Mouse (Mus musculus): Measurements from ENCODE around the gene Tgif1. TPM values are rescaled to one million over a fixed set of nuclear protein-coding genes. Genes with fewer than 3 reads are reported as not detected.

Gene Tgif1
- polyA plus RNA-seq, 1 experiment from 2014 or later: 92.4 TPM

DNA sequence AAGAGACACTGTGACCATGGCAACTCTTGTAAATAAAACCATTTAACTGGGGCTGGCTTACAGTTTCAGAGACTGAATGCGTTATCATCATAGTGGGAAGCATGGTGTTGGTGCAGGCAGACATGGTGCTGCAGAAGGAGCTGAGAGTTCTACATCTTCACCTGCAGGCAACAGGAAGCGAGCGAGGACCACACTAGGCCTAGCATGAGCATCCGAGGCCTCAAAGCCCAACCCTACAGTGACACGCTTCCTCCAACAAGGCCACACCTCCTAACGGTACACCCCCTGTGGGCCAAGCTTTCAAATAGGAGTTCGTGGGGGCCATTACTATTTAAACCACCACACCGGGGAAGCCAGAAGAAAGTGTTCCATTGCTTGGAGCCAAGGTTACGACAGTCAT lies 34.5 kb upstream of the Tgif1 start:
- H3K9ac ChIP-seq (replicated peaks; ENCODE audit: low read length): no peak overlapping the region

DNA sequence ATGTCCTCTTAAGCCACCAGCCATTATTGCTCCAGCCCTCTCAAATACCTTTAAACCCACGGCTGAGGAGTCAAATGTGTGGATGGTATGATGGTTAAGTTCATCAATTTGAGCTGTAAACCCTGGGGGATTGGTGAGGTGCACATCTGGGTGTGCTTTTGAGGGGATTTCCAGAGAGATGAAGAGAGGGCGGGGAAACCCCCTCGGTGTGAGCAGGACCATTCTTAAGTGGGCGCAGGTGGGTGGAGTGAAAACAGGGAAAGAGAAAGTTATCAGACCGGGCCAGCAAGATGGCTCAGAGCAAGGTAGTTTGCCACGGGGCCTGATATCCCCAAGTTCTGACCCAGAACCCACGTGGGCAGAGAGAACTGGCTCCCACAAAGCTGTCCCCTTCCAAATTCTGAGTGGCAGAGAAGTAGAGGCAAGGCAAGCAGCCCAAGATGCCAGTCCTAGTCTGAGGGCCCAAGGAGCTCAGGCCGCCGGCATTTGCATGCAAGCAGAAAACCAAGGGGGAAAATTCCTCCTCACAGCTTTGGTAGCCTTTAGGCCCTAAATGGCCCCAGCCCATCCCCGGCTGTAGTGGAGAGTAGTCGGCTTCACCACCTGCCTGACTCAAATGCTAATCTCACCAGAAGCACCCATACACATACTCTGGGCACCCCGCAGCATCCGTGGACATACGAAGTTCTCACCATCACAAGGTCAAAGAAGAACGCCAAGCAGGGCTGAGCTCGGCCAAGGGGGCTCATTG lies 33.5 kb upstream of the Tgif1 start:
- H3K4me3 ChIP-seq (ENCODE audit: low read depth, low read length): no peak overlapping the region
- H3K36me3 ChIP-seq (replicated peaks; ENCODE audit: control insufficient read depth, insufficient read depth, low read depth, low read length): no peaks in the 10 kb centered on the region
- H3K27ac ChIP-seq (replicated peaks; ENCODE audit: low read depth, low read length): no peak overlapping the region
- H3K27me3 ChIP-seq (ENCODE audit: control insufficient read depth, insufficient read depth, low read length): no peaks in the 10 kb centered on the region
- no peak for ATAC-seq (replicated peaks; ENCODE audit: insufficient number of reproducible peaks, low FRiP score, low TSS enrichment, low read depth)
- no peak overlapping the region for H3K9ac ChIP-seq (replicated peaks; ENCODE audit: low read length)
- no peak overlapping the region for H3K4me2 ChIP-seq (ENCODE audit: low read depth, low read length)
- DNase-seq (ENCODE audit: low spot score): no peak
- no peaks in the 10 kb centered on the region for H3K4me1 ChIP-seq (ENCODE audit: control insufficient read depth, insufficient read depth, low read length)
- WGBS: 84% methylated on average over 16 of the region's 16 CpGs
- no peaks in the 10 kb centered on the region for H3K9me3 ChIP-seq (replicated peaks; ENCODE audit: control insufficient read depth, low read length)

More for the DNA sequence above, 34.5 kb upstream of the Tgif1 start:
- no peak for DNase-seq (ENCODE audit: low spot score)
- no peak overlapping the region for H3K4me3 ChIP-seq (ENCODE audit: low read depth, low read length)
- WGBS: 87% methylated on average over 9 of the region's 9 CpGs
- H3K27ac ChIP-seq (replicated peaks; ENCODE audit: low read depth, low read length): no peak overlapping the region
- H3K4me2 ChIP-seq (ENCODE audit: low read depth, low read length): no peak overlapping the region
- H3K9me3 ChIP-seq (replicated peaks; ENCODE audit: control insufficient read depth, low read length): no peaks in the 10 kb centered on the region
- H3K27me3 ChIP-seq (ENCODE audit: control insufficient read depth, insufficient read depth, low read length): no peaks in the 10 kb centered on the region
- no peaks in the 10 kb centered on the region for H3K4me1 ChIP-seq (ENCODE audit: control insufficient read depth, insufficient read depth, low read length)
- H3K36me3 ChIP-seq (replicated peaks; ENCODE audit: control insufficient read depth, insufficient read depth, low read depth, low read length): no peaks in the 10 kb centered on the region
- no peak for ATAC-seq (replicated peaks; ENCODE audit: insufficient number of reproducible peaks, low FRiP score, low TSS enrichment, low read depth)

DNA sequence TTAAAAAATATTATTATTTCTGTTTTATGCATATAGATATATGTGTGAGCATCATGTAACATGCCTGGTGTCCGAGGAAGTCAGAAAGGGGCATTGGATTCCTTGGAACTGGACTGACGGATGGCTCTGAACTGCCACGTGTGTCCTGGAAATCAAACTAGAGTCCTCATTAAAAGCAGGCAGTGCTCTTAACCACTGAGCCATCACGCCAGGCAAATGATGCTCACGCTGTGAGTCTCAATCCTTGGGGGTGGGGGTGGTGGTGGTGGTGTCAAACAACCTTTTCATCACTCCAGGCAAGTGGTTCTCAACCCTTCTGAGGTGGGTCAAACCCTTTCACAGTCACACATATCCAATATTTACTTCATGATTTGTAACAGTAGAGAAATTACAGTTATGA lies 32.5 kb upstream of the Tgif1 start:
- Histone ChIP-seq H3K27ac (replicated peaks; ENCODE audit: low read depth, low read length) (no peak overlapping the region), H3K36me3 (replicated peaks; ENCODE audit: control insufficient read depth, insufficient read depth, low read depth, low read length) (no peaks in the 10 kb centered on the region), H3K9ac (replicated peaks; ENCODE audit: low read length) (no peak overlapping the region), H3K4me1 (ENCODE audit: control insufficient read depth, insufficient read depth, low read length) (no peaks in the 10 kb centered on the region), H3K4me2 (ENCODE audit: low read depth, low read length) (no peak overlapping the region), H3K9me3 (replicated peaks; ENCODE audit: control insufficient read depth, low read length) (no peaks in the 10 kb centered on the region), H3K4me3 (ENCODE audit: low read depth, low read length) (no peak overlapping the region), H3K27me3 (ENCODE audit: control insufficient read depth, insufficient read depth, low read length) (no peaks in the 10 kb centered on the region)
- no peak for ATAC-seq (replicated peaks; ENCODE audit: insufficient number of reproducible peaks, low FRiP score, low TSS enrichment, low read depth)
- WGBS: 75% methylated on average over 5 of the region's 5 CpGs
- no peak for DNase-seq (ENCODE audit: low spot score)

DNA sequence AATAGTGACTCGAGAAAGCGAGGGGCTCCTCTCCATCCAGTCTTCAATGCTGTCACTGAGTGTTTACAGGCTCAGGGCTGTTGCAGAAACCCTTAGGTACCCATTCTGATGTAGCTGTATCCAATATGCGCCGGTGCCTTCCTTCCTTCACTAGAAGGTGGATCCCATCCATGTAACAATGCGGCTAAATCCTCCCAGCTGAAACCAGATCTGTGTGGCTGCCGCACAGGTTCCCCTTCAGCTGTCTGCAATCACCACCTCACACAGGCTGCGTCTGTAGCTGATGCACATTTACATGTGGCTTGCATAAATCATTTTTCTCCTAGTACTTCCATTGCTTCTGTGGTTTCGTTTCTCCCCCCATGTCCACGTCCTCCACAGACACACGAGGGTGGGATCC lies 28.6 kb upstream of the Tgif1 start:
- no peak overlapping the region for H3K9ac ChIP-seq (replicated peaks; ENCODE audit: low read length)
- no peaks in the 10 kb centered on the region for H3K9me3 ChIP-seq (replicated peaks; ENCODE audit: control insufficient read depth, low read length)
- no peaks in the 10 kb centered on the region for H3K27me3 ChIP-seq (ENCODE audit: control insufficient read depth, insufficient read depth, low read length)
- H3K27ac ChIP-seq (replicated peaks; ENCODE audit: low read depth, low read length): no peak overlapping the region
- H3K4me1 ChIP-seq (ENCODE audit: control insufficient read depth, insufficient read depth, low read length): no peaks in the 10 kb centered on the region
- DNase-seq (ENCODE audit: low spot score) (no peak), ATAC-seq (replicated peaks; ENCODE audit: insufficient number of reproducible peaks, low FRiP score, low TSS enrichment, low read depth) (no peak)
- no peaks in the 10 kb centered on the region for H3K36me3 ChIP-seq (replicated peaks; ENCODE audit: control insufficient read depth, insufficient read depth, low read depth, low read length)
- H3K4me3 ChIP-seq (ENCODE audit: low read depth, low read length): no peak overlapping the region
- no peak overlapping the region for H3K4me2 ChIP-seq (ENCODE audit: low read depth, low read length)
- 73% methylated on average over 10 of the region's 10 CpGs for WGBS

DNA sequence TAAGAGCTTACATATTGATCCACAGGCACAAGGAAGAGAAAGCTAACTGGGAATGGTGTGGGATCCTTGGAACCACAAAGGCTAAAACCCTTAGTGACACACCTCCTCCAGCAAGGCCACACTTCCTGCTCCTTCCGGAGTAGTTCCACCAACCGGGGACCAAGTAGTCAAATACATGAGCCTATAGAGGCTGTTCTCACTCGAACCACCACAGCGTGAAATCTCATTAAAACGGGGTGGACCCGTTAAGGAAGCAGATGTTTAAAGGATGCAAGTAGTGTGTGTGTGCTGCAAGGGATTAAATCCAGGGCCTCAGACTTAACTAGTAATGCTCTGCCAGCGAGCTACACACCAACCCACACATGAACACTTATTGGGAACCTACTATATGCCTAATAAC lies 27.8 kb upstream of the Tgif1 start:
- Histone ChIP-seq H3K4me2 (ENCODE audit: low read depth, low read length) (no peak overlapping the region), H3K36me3 (replicated peaks; ENCODE audit: control insufficient read depth, insufficient read depth, low read depth, low read length) (no peaks in the 10 kb centered on the region), H3K9ac (replicated peaks; ENCODE audit: low read length) (no peak overlapping the region), H3K9me3 (replicated peaks; ENCODE audit: control insufficient read depth, low read length) (no peaks in the 10 kb centered on the region), H3K4me3 (ENCODE audit: low read depth, low read length) (no peak overlapping the region), H3K27ac (replicated peaks; ENCODE audit: low read depth, low read length) (no peak overlapping the region), H3K27me3 (ENCODE audit: control insufficient read depth, insufficient read depth, low read length) (no peaks in the 10 kb centered on the region), H3K4me1 (ENCODE audit: control insufficient read depth, insufficient read depth, low read length) (no peaks in the 10 kb centered on the region)
- WGBS: 48% methylated on average over 7 of the region's 7 CpGs
- DNase-seq (ENCODE audit: low spot score): peak; percentile 35
- no peak for ATAC-seq (replicated peaks; ENCODE audit: insufficient number of reproducible peaks, low FRiP score, low TSS enrichment, low read depth)

DNA sequence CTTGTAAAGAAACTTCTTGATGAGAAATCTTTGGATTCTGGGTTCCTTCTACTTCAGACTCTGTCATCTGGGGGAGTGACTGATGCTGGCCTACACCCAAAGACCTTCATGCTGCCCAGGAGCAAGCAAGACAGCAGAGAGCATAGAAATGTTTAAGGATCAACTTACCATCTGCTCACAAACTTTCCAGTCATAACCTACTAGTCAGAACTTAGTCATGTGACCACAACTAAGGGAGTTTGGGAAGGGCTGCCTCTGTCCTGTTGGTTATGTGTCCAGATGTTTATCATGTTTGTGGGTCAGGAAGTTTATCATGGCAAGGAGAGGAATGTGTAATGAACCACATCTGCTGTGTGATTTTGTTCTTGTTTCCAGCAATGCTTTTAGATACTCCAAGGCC lies 24.9 kb upstream of the Tgif1 start:
- H3K4me1 ChIP-seq (ENCODE audit: control insufficient read depth, insufficient read depth, low read length): peaks cover 2% of the 10 kb centered on the region; the same call in 1 of the 2 replicates
- no peak for DNase-seq (ENCODE audit: low spot score)
- H3K4me2 ChIP-seq (ENCODE audit: low read depth, low read length): no peak overlapping the region
- no peaks in the 10 kb centered on the region for H3K27me3 ChIP-seq (ENCODE audit: control insufficient read depth, insufficient read depth, low read length)
- no peak for ATAC-seq (replicated peaks; ENCODE audit: insufficient number of reproducible peaks, low FRiP score, low TSS enrichment, low read depth)
- no peak overlapping the region for H3K27ac ChIP-seq (replicated peaks; ENCODE audit: low read depth, low read length)
- no peaks in the 10 kb centered on the region for H3K9me3 ChIP-seq (replicated peaks; ENCODE audit: control insufficient read depth, low read length)
- H3K36me3 ChIP-seq (replicated peaks; ENCODE audit: control insufficient read depth, insufficient read depth, low read depth, low read length): no peaks in the 10 kb centered on the region
- no peak overlapping the region for H3K4me3 ChIP-seq (ENCODE audit: low read depth, low read length)
- H3K9ac ChIP-seq (replicated peaks; ENCODE audit: low read length): no peak overlapping the region

DNA sequence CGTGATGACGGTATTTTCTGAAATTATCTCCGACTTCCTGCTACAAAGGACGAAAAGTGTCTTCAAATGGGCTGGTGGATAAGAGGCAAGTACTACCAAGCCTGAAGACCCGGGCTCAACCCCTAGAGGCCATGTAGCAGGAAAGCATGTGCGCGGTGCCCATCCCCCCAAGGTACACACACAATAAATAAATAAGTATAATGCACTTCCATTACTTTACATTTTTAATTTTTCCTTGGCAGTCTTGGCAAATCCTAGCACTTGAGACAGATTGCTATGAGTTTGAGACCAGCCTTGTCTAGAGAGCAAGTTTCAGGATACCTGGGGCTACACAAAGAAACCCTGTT lies 20.4 kb upstream of the Tgif1 start:
- H3K4me3 ChIP-seq (ENCODE audit: low read depth, low read length): no peak overlapping the region
- H3K27me3 ChIP-seq (ENCODE audit: control insufficient read depth, insufficient read depth, low read length): no peaks in the 10 kb centered on the region
- H3K9ac ChIP-seq (replicated peaks; ENCODE audit: low read length): no peak overlapping the region; the same call in 1 of the 2 replicates
- DNase-seq (ENCODE audit: low spot score) (peak; percentile 40), ATAC-seq (replicated peaks; ENCODE audit: insufficient number of reproducible peaks, low FRiP score, low TSS enrichment, low read depth) (no peak)
- peak overlapping the region; percentile 33 for H3K4me2 ChIP-seq (ENCODE audit: low read depth, low read length)
- no peaks in the 10 kb centered on the region for H3K9me3 ChIP-seq (replicated peaks; ENCODE audit: control insufficient read depth, low read length)
- peaks cover 7% of the 10 kb centered on the region for H3K4me1 ChIP-seq (ENCODE audit: control insufficient read depth, insufficient read depth, low read length)
- WGBS: 42% methylated on average over 7 of the region's 7 CpGs
- no peak overlapping the region for H3K27ac ChIP-seq (replicated peaks; ENCODE audit: low read depth, low read length)
- no peaks in the 10 kb centered on the region for H3K36me3 ChIP-seq (replicated peaks; ENCODE audit: control insufficient read depth, insufficient read depth, low read depth, low read length)

DNA sequence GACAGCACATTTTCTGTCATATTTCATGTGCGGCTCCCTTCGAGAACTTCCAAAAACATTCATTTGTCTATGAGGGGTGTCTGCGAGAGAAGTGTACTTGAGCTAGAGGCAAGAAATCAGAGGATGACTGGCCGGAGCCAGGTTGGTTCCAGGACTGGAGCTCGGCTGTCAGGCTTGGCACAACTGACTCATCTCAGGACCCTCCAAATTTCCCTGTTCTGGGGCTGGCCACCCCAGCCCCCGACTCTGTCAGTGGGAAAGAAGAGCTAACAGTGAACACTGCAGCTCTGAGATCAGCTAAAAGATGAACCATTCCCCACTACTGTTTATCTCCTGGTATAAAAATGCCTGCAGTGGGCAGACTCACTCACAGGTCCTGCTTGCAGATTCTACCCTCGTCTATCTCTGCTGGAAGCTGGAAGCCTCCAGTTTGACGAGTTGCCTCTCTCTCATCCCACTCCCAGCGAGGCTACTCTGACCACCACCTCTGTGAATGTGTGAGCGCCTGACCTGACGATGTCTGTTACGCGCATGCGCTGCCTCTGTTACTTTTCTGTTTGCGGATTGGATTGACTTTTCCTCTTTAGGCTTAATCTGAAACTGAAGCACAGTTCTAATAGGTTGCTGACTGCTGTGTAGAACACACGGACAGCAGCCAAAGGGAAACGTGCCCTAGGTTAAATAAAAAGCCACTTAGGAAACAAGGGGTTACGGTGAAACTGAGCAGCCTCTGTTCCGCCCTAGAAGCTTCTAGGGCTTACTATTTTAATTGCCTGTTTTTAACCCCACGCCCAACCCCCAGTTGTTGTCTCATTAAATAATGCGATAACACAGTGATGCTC lies 19.8 kb upstream of the Tgif1 start:
- DNase-seq (ENCODE audit: low spot score) (peak; percentile 77), ATAC-seq (replicated peaks; ENCODE audit: insufficient number of reproducible peaks, low FRiP score, low TSS enrichment, low read depth) (peak; percentile 45; the same call in 1 of the 2 replicates)
- WGBS: 17% methylated on average over 21 of the region's 21 CpGs
- Histone ChIP-seq H3K36me3 (replicated peaks; ENCODE audit: control insufficient read depth, insufficient read depth, low read depth, low read length) (no peaks in the 10 kb centered on the region), H3K27me3 (ENCODE audit: control insufficient read depth, insufficient read depth, low read length) (no peaks in the 10 kb centered on the region), H3K4me2 (ENCODE audit: low read depth, low read length) (peak overlapping the region; percentile 33), H3K4me1 (ENCODE audit: control insufficient read depth, insufficient read depth, low read length) (peaks cover 7% of the 10 kb centered on the region), H3K9ac (replicated peaks; ENCODE audit: low read length) (peak overlapping the region; percentile 54), H3K27ac (replicated peaks; ENCODE audit: low read depth, low read length) (peak overlapping the region; percentile 52), H3K9me3 (replicated peaks; ENCODE audit: control insufficient read depth, low read length) (no peaks in the 10 kb centered on the region), H3K4me3 (ENCODE audit: low read depth, low read length) (no peak overlapping the region)
